Mouse (Mus musculus): ENCODE data around the gene Dcaf12l2. TPM values are rescaled to one million over a fixed set of nuclear protein-coding genes. Genes with fewer than 3 reads are reported as not detected.

Dcaf12l2 gene
- total RNA-seq (2021) = under 1 TPM; 0.10 TPM
- long read RNA-seq, experiment 1 = 0 reads
- long read RNA-seq, experiment 2 = 0 reads

- DNase-seq = peak in 1 of 2 experiments; percentile 1
- intact Hi-C loops (cut with DNase I) = no loop called here
Observed at GRCm38 (mm10) chrX:44367646-44368521, at the start of gene Dcaf12l2. Gene Dcaf12l2 (minus strand): TSS chrX:44368342.

DNA sequence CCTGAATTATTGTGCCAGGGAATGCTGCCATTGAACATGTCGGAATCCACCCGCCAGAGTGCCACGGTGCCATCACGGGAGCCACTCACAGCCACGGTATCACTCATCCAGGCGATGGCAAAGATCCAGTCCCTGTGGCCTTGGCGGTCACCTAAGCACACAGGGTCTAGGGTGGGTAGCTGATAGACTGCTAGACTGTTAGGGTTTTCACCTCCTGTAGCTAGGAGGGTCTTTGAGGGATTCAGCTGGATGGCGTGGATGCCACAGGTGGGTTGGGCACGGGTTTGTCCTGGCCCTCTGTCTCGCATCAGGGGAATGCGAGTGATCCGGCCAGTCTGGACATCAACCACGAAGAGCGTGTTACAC lies 879 bp downstream of the Dcaf12l2 start:
- intact Hi-C loops (cut with DNase I) = no loop called here
- no peak for DNase-seq
